Mouse (Mus musculus) olfactory bulb, adult 2 months (tissue): ENCODE measurements around the gene Calm3.
A peak's percentile ranks its signal among the peaks of the same experiment; 100 is the strongest.

Source experiments
- CTCF ChIP-seq: fragments of 200-500 bp; IDR thresholded peaks from 2 replicates; pipeline ENCODE4 v1.5.1; 2012; ENCODE audit warnings: low read depth, mild to moderate bottlenecking, low read length, moderate library complexity; ENCODE audit not compliant: insufficient read depth
- POLR2A ChIP-seq: fragments of 200-500 bp; IDR thresholded peaks from 2 replicates; pipeline ENCODE4 v1.6.1; 2012; ENCODE audit warnings: mild to moderate bottlenecking, low read depth, low read length, moderate library complexity; ENCODE audit not compliant: insufficient read depth

DNA sequence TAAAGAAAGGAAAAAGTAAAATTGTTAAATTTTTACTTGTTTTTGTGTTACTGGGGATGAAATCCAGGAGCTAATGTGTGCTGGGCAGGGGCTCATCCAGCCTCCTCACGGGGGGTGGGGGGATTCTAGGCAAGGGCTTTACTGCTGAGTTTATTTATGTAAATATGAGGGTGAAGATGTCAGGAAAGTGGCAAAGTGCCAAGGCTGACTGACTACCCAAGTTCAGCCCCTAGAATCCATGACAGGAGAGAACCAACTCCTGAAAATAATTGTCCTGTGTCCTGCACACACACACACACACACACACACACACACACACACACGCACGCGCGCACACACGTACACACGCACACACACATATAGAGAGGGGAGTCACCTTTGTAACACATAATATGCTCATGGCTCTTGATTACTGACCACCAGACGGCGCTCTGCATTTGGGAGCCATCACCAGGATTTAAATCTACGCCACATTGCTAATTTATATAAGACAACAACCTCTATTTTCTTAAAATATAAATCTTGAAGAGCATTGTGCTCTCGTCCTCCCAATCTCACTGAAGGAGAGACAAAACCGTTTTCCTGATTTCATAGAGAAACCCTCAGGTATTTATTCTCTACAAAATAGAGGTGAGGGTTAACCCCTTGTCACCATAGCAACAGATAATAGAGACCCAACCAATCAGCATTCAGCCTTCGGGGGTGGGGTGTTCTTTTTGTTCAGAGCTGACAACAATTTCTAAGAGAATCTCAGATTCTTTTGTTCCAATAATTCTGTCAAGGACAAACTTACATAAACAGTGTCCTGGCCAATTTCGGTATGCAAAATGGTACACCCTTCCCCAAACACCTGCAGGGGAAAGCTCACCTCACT lies 9.0 kb upstream of the Calm3 start:
- TF ChIP-seq POLR2A: no peak
- peak; percentile 45; the same call in 1 of the 2 replicates for TF ChIP-seq CTCF
